Mouse (Mus musculus): ENCODE measurements around the gene Tenm4. TPM values are rescaled to one million over a fixed set of nuclear protein-coding genes. Genes with fewer than 3 reads are reported as not detected.
"Not testable (repeated sequence)": the region's sequence is repeated elsewhere in the genome, so short reads cannot be mapped to it uniquely, and the experiment has no call there.

Tenm4 gene
- polyA plus RNA-seq, 1 experiment, result 0.79 TPM

DNA sequence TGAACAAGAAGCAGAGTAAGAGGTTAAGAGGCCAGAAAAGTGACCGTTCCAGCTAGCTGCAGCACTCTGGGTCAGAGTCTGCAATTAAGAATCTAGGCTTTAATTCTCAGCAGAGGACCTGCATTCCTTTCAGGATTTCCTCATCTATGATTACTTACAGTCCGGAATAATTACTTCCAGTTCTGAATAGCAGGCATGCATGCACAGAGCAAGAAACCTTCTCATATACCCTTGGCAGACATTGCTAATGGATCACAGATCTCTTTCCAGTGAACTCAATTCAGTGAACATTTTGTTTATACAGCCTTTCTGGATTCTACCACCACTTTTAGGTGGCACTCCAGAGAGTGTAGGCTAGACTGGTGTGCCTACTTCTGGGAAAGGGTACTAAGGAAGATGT, 434.3 kb downstream of the Tenm4 start:
- TF ChIP-seq POLR2A (IDR thresholded peaks at IDR 0.05; ENCODE audit: low read depth, low read length) (no peak), CTCF (IDR thresholded peaks at IDR 0.05; ENCODE audit: extremely low read depth, insufficient read length, insufficient replicate concordance, low read depth, low read length) (no peak)
- H3K36me3 ChIP-seq (ENCODE audit: control insufficient read depth, insufficient read depth, low read length), result no peaks in the 10 kb centered on the region
- H3K27me3 ChIP-seq (ENCODE audit: control insufficient read depth, insufficient read depth, low read length), result no peaks in the 10 kb centered on the region
- no peak overlapping the region for H3K27ac ChIP-seq (ENCODE audit: insufficient read depth, low read depth, low read length)
- 67% methylated on average over 2 of the region's 2 CpGs for WGBS
- H3K4me1 ChIP-seq (ENCODE audit: control insufficient read depth, insufficient read depth, insufficient read length, low read length), result no peaks in the 10 kb centered on the region
- no peak overlapping the region for H3K4me3 ChIP-seq (ENCODE audit: low read depth, low read length)

DNA sequence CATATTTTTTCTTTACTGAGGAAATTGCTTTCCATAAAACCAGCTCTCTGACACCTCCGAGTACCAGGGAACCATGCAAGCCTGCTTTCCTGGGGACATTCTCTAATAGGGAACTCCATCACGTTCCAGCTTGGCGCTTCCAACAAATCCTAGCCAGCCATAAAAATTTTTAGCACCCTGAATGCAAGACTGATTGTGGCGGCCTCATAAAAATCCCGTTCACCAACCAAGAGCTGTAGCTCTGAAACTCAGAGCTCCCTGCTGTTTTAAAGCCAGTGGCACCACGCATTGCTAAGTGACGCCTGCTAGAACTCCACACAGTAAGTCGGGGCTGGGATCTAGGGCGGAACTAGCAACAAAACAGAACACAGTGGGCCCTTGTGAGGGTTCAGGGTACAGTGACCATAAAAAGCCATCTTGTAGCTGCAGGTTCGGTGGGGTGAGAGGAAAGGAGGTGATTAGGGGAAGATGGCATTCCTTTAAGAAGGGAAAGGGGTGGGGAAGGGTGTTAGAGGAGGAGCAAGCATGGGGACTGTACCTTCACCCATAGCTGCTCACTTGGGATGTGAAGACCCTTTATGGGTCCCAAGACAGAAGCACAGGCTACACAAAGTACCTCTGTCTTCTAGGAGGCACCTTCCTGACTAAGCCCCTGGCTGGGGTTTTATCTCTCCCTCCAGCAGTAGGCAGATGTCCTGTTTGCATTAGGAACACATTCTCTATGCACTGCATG, 439.0 kb downstream of the Tenm4 start:
- Histone ChIP-seq H3K4me1 (ENCODE audit: control insufficient read depth, insufficient read depth, insufficient read length, low read length) (no peaks in the 10 kb centered on the region), H3K27ac (ENCODE audit: insufficient read depth, low read depth, low read length) (no peak overlapping the region), H3K27me3 (ENCODE audit: control insufficient read depth, insufficient read depth, low read length) (no peaks in the 10 kb centered on the region), H3K36me3 (ENCODE audit: control insufficient read depth, insufficient read depth, low read length) (no peaks in the 10 kb centered on the region), H3K4me3 (ENCODE audit: low read depth, low read length) (no peak overlapping the region)
- WGBS, result 43% methylated on average over 10 of the region's 10 CpGs
- TF ChIP-seq CTCF (IDR thresholded peaks at IDR 0.05; ENCODE audit: extremely low read depth, insufficient read length, insufficient replicate concordance, low read depth, low read length) (no peak), POLR2A (IDR thresholded peaks at IDR 0.05; ENCODE audit: low read depth, low read length) (no peak)

DNA sequence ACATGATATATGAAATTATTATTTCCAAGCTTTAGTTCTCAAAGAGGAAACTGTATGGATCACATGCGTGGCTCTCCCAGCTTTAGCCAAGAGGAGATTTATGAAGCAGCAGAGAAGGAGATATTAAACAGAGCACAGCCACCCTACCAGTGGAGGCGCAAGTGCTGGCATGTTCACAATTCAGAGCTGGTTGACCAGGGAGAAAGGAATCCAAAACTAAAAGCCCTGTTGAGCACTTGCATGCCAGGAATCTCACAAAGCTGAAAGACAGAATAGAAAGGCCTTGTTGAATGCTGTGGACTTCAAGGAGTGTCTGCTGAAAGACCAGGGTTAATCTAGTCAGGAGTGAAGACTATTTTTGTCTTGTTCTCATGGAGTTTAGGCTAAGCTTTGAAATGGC, 446.3 kb downstream of the Tenm4 start:
- H3K27ac ChIP-seq (ENCODE audit: insufficient read depth, low read depth, low read length), result no peak overlapping the region
- TF ChIP-seq POLR2A (IDR thresholded peaks at IDR 0.05; ENCODE audit: low read depth, low read length), result no peak
- TF ChIP-seq CTCF (IDR thresholded peaks at IDR 0.05; ENCODE audit: extremely low read depth, insufficient read length, insufficient replicate concordance, low read depth, low read length), result no peak
- H3K36me3 ChIP-seq (ENCODE audit: control insufficient read depth, insufficient read depth, low read length), result no peaks in the 10 kb centered on the region
- no peaks in the 10 kb centered on the region for H3K4me1 ChIP-seq (ENCODE audit: control insufficient read depth, insufficient read depth, insufficient read length, low read length)
- no peak overlapping the region for H3K4me3 ChIP-seq (ENCODE audit: low read depth, low read length)
- no peaks in the 10 kb centered on the region for H3K27me3 ChIP-seq (ENCODE audit: control insufficient read depth, insufficient read depth, low read length)
- WGBS, result 81% methylated on average over 2 of the region's 2 CpGs

GRCm38 (mm10) chr7:96619930-96620472, 449.0 kb downstream of the Tenm4 start:
- TF ChIP-seq POLR2A (IDR thresholded peaks at IDR 0.05; ENCODE audit: low read depth, low read length) (no peak), CTCF (IDR thresholded peaks at IDR 0.05; ENCODE audit: extremely low read depth, insufficient read length, insufficient replicate concordance, low read depth, low read length) (no peak)
- Histone ChIP-seq H3K4me3 (ENCODE audit: low read depth, low read length) (no peak overlapping the region), H3K27me3 (ENCODE audit: control insufficient read depth, insufficient read depth, low read length) (no peaks in the 10 kb centered on the region), H3K4me1 (ENCODE audit: control insufficient read depth, insufficient read depth, insufficient read length, low read length) (no peaks in the 10 kb centered on the region), H3K36me3 (ENCODE audit: control insufficient read depth, insufficient read depth, low read length) (no peaks in the 10 kb centered on the region), H3K27ac (ENCODE audit: insufficient read depth, low read depth, low read length) (no peak overlapping the region)
- WGBS, result 38% methylated on average over 4 of the region's 4 CpGs

- H3K27ac ChIP-seq (ENCODE audit: insufficient read depth, low read depth, low read length), result no peak overlapping the region
- no peaks in the 10 kb centered on the region for H3K36me3 ChIP-seq (ENCODE audit: control insufficient read depth, insufficient read depth, low read length)
- H3K27me3 ChIP-seq (ENCODE audit: control insufficient read depth, insufficient read depth, low read length), result no peaks in the 10 kb centered on the region
- no peak overlapping the region for H3K4me3 ChIP-seq (ENCODE audit: low read depth, low read length)
- WGBS, result 73% methylated on average over 3 of the region's 3 CpGs
- TF ChIP-seq CTCF (IDR thresholded peaks at IDR 0.05; ENCODE audit: extremely low read depth, insufficient read length, insufficient replicate concordance, low read depth, low read length) (no peak), POLR2A (IDR thresholded peaks at IDR 0.05; ENCODE audit: low read depth, low read length) (no peak)
- no peaks in the 10 kb centered on the region for H3K4me1 ChIP-seq (ENCODE audit: control insufficient read depth, insufficient read depth, insufficient read length, low read length)
Observed at GRCm38 (mm10) chr7:96626338-96626737, 455.3 kb downstream of the Tenm4 start.

GRCm38 (mm10) chr7:96630551-96630950, 459.5 kb downstream of the Tenm4 start:
- not testable (repeated sequence) for H3K4me1 ChIP-seq (ENCODE audit: control insufficient read depth, insufficient read depth, insufficient read length, low read length); H3K27ac ChIP-seq (ENCODE audit: insufficient read depth, low read depth, low read length); H3K27me3 ChIP-seq (ENCODE audit: control insufficient read depth, insufficient read depth, low read length); H3K36me3 ChIP-seq (ENCODE audit: control insufficient read depth, insufficient read depth, low read length); H3K4me3 ChIP-seq (ENCODE audit: low read depth, low read length)
- whole genome bisulfite sequencing, result 85% methylated on average over 9 of the region's 9 CpGs

- 77% methylated on average over 1 of the region's 1 CpGs for WGBS
- Histone ChIP-seq H3K36me3 (ENCODE audit: control insufficient read depth, insufficient read depth, low read length) (no peaks in the 10 kb centered on the region), H3K27me3 (ENCODE audit: control insufficient read depth, insufficient read depth, low read length) (no peaks in the 10 kb centered on the region), H3K4me1 (ENCODE audit: control insufficient read depth, insufficient read depth, insufficient read length, low read length) (no peaks in the 10 kb centered on the region), H3K4me3 (ENCODE audit: low read depth, low read length) (no peak overlapping the region), H3K27ac (ENCODE audit: insufficient read depth, low read depth, low read length) (no peak overlapping the region)
- no peak for TF ChIP-seq POLR2A (IDR thresholded peaks at IDR 0.05; ENCODE audit: low read depth, low read length)
- TF ChIP-seq CTCF (IDR thresholded peaks at IDR 0.05; ENCODE audit: extremely low read depth, insufficient read length, insufficient replicate concordance, low read depth, low read length), result no peak
Observed at GRCm38 (mm10) chr7:96633008-96633407, 462.0 kb downstream of the Tenm4 start.
